Comparison of ENCODE assay signal across 9 mouse cellular contexts in the genomic region with DNA sequence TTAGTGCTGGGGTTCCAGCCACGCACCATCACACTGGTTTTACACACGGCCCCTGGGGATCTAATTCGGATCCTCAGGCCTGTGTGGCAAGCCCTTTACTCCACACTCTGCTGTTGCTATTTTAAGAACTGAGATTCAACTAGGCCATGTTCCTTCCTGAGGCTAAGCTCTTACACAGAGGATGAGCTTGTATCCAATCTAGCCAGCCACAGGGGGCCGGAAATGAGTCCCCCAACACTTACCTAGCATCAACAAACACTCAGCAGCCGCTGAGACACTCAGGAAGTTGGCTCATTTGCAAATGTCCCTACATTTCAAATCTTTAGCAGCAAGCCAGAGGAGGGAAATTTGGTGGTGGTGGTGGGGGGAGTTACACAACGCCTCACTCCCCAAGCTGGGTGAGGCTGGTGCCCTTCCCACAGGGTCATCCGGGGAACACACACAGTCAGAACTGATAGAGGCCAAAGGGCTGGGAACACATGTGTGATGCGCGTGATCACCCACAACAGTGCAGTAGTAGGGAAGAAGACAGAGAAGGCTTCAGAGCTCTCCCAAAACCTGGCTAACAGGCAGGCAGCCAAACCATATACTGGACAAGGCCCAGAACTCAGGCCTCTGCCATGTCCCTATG. TPM values are rescaled to one million over a fixed set of nuclear protein-coding genes. Genes with fewer than 3 reads are reported as not detected.
DNase-seq lines count a peak whose midpoint lies in the region; ATAC-seq and TF ChIP-seq lines count a peak whose summit lies in the region.
"Had no signal": no experiment of that assay in that cellular context is flagged by ENCODE, and none has a peak within 500 bp of the region (broad histone marks: within the 10 kb centered on the region; RNA-seq: fewer than 3 reads in every experiment).

No protein-coding gene starts in this region.

- CTCF ChIA-PET in Patski (lab: Charles Lee) = interaction anchor here (0.7 to 2.3 kb wide), 7 partner anchors 10 to 523 kb away, joined by 3 to 7 read pairs (median 5); no protein-coding TSS in a partner anchor

- no peak for DNase-seq in Patski (ENCODE audit: low read depth, low spot score)
- DNase-seq in B cell, adult 2 months = no peak
- no peak for DNase-seq in left cerebral cortex, postnatal 14 days (ENCODE audit: low spot score in 2 of 2)
- DNase-seq in urinary bladder, postnatal 14 days (ENCODE audit: low spot score) = no peak

- TF ChIP-seq CTCF in Patski (IDR thresholded peaks at IDR 0.05) = no peak

- H3K9me3 ChIP-seq in hindbrain, embryonic 13.5 days = no peaks in the 10 kb centered on the region
- H3K9me3 ChIP-seq in hindbrain, embryonic 12.5 days (replicated peaks) = no peaks in the 10 kb centered on the region
- no peaks in the 10 kb centered on the region for H3K9me3 ChIP-seq in hindbrain, embryonic 16.5 days (ENCODE audit: control insufficient read depth, low read length)
- H3K9me3 ChIP-seq in midbrain, embryonic 15.5 days = no peaks in the 10 kb centered on the region

- H3K27me3 ChIP-seq in hindbrain, embryonic 13.5 days = no peaks in the 10 kb centered on the region
- no peaks in the 10 kb centered on the region for H3K27me3 ChIP-seq in hindbrain, embryonic 12.5 days
- H3K27me3 ChIP-seq in Patski = no peaks in the 10 kb centered on the region
- H3K27me3 ChIP-seq in hindbrain, embryonic 16.5 days (replicated peaks; ENCODE audit: control insufficient read depth, insufficient read depth, low read length) = no peaks in the 10 kb centered on the region
- H3K27me3 ChIP-seq in midbrain, embryonic 15.5 days (replicated peaks) = no peaks in the 10 kb centered on the region

- WGBS in hindbrain, embryonic 13.5 days = 69% methylated on average over 9 of the region's 9 CpGs
- WGBS in hindbrain, embryonic 12.5 days = 69% methylated on average over 9 of the region's 9 CpGs
- 63% methylated on average over 9 of the region's 9 CpGs for WGBS in hindbrain, embryonic 16.5 days
- WGBS in midbrain, embryonic 15.5 days = 65% methylated on average over 9 of the region's 9 CpGs

- ATAC-seq in hindbrain, embryonic 13.5 days (ENCODE audit: low FRiP score) = no peak
- no peak for ATAC-seq in hindbrain, embryonic 12.5 days (ENCODE audit: low FRiP score)
- peak; percentile 19 for ATAC-seq in Patski
- no peak for ATAC-seq in hindbrain, embryonic 16.5 days
- ATAC-seq in midbrain, embryonic 15.5 days (replicated peaks) = no peak

- POLR2A ChIA-PET in Patski (lab: Charles Lee) = interaction anchor here (1.1 kb wide), 1 partner anchor 15 kb away, joined by 4 read pairs; no protein-coding TSS in a partner anchor

- H3K4me3 ChIP-seq in hindbrain, embryonic 13.5 days = no peak overlapping the region
- H3K4me3 ChIP-seq in hindbrain, embryonic 12.5 days = no peak overlapping the region
- H3K4me3 ChIP-seq in hindbrain, embryonic 16.5 days (ENCODE audit: low read length) = no peak overlapping the region
- H3K4me3 ChIP-seq in midbrain, embryonic 15.5 days = no peak overlapping the region

- H3K4me2 ChIP-seq in hindbrain, embryonic 13.5 days = no peak overlapping the region
- H3K4me2 ChIP-seq in hindbrain, embryonic 12.5 days (replicated peaks) = no peak overlapping the region
- H3K4me2 ChIP-seq in hindbrain, embryonic 16.5 days (ENCODE audit: low read length) = no peak overlapping the region
- no peak overlapping the region for H3K4me2 ChIP-seq in midbrain, embryonic 15.5 days

- peaks cover 16% of the 10 kb centered on the region for H3K4me1 ChIP-seq in hindbrain, embryonic 13.5 days (replicated peaks)
- peaks cover 12% of the 10 kb centered on the region for H3K4me1 ChIP-seq in hindbrain, embryonic 12.5 days
- peaks cover 4% of the 10 kb centered on the region for H3K4me1 ChIP-seq in hindbrain, embryonic 16.5 days (ENCODE audit: control insufficient read depth, insufficient read depth, low read depth, low read length)
- peaks cover 17% of the 10 kb centered on the region for H3K4me1 ChIP-seq in midbrain, embryonic 15.5 days

- intact Hi-C loops in left cerebral cortex, postnatal 14 days (cut with DNase I) = no loop called here

- no peaks in the 10 kb centered on the region for H3K36me3 ChIP-seq in hindbrain, embryonic 13.5 days
- H3K36me3 ChIP-seq in hindbrain, embryonic 12.5 days = no peaks in the 10 kb centered on the region
- no peaks in the 10 kb centered on the region for H3K36me3 ChIP-seq in hindbrain, embryonic 16.5 days (ENCODE audit: control insufficient read depth, insufficient read depth, low read length)
- no peaks in the 10 kb centered on the region for H3K36me3 ChIP-seq in midbrain, embryonic 15.5 days (replicated peaks)

- H3K27ac ChIP-seq in hindbrain, embryonic 13.5 days = peak overlapping the region; percentile 18; the same call in 1 of the 2 replicates
- H3K27ac ChIP-seq in hindbrain, embryonic 12.5 days = no peak overlapping the region
- peak overlapping the region; percentile 61 for H3K27ac ChIP-seq in hindbrain, embryonic 16.5 days (ENCODE audit: low read depth, low read length)
- 0 out of 2 replicates have a peak overlapping the region, but pooled peaks have one; percentile 9 for H3K27ac ChIP-seq in midbrain, embryonic 15.5 days
- H3K27ac ChIP-seq: liver, embryonic 14.5 days had no signal

- in situ Hi-C loops in Patski (cut with MboI; ENCODE audit: low pct_unique_long_range_greater_than_20kb) = loop anchor here (25.0 kb wide), 1 partner anchor 315 kb away; no protein-coding TSS in a partner anchor

- H3K9ac ChIP-seq in hindbrain, embryonic 13.5 days = peak overlapping the region; percentile 49; the same call in 1 of the 2 replicates
- no peak overlapping the region for H3K9ac ChIP-seq in hindbrain, embryonic 12.5 days
- no peak overlapping the region; the same call in 1 of the 2 replicates for H3K9ac ChIP-seq in hindbrain, embryonic 16.5 days (ENCODE audit: low read depth, low read length)
- H3K9ac ChIP-seq in midbrain, embryonic 15.5 days = no peak overlapping the region
- H3K9ac ChIP-seq: liver, embryonic 14.5 days had no signal

RNA-seq across cellular contexts. Expression of a gene that starts 2.4 kb away (rescaled TPM):
- 3.8 and 5.8 TPM in 2 replicates for polyA plus RNA-seq in hindbrain, embryonic 13.5 days (2015; fragmentation: Nextera tagmentation; extraction: Ambion mirVana)
- polyA plus RNA-seq in hindbrain, embryonic 12.5 days (2016; fragmentation: Nextera tagmentation; extraction: Ambion mirVana) = 4.7 and 7.1 TPM in 2 replicates
- polyA plus RNA-seq in Patski (2021) = 0.44 TPM
- 6.3 and 6.9 TPM in 2 replicates for polyA plus RNA-seq in hindbrain, embryonic 16.5 days (2015; fragmentation: Nextera tagmentation; extraction: Ambion mirVana)
- 5.1 and 6.3 TPM in 2 replicates for polyA plus RNA-seq in midbrain, embryonic 15.5 days (2015; fragmentation: Nextera tagmentation; extraction: Ambion mirVana)
- 1 to 10 TPM; 3.8 to 4.9 TPM for total RNA-seq in left cerebral cortex, postnatal 14 days (2021)

RNA-seq across cellular contexts. Expression of a gene that starts 25.5 kb away (rescaled TPM):
- 17.4 and 17.6 TPM in 2 replicates for polyA plus RNA-seq in hindbrain, embryonic 13.5 days (2015; fragmentation: Nextera tagmentation; extraction: Ambion mirVana)
- 22.9 and 23.2 TPM in 2 replicates for polyA plus RNA-seq in hindbrain, embryonic 12.5 days (2016; fragmentation: Nextera tagmentation; extraction: Ambion mirVana)
- polyA plus RNA-seq in Patski (2021) = 65.8 TPM
- 18.0 and 20.4 TPM in 2 replicates for polyA plus RNA-seq in hindbrain, embryonic 16.5 days (2015; fragmentation: Nextera tagmentation; extraction: Ambion mirVana)
- polyA plus RNA-seq in midbrain, embryonic 15.5 days (2015; fragmentation: Nextera tagmentation; extraction: Ambion mirVana) = 19.9 and 20.8 TPM in 2 replicates
- total RNA-seq in left cerebral cortex, postnatal 14 days (2021) = 10 to 100 TPM; 31.6 to 34.6 TPM

RNA-seq across cellular contexts. Expression of a gene that starts 40.5 kb away (rescaled TPM):
- 90.8 and 92.5 TPM in 2 replicates for polyA plus RNA-seq in hindbrain, embryonic 13.5 days (2015; fragmentation: Nextera tagmentation; extraction: Ambion mirVana)
- 77.1 and 77.7 TPM in 2 replicates for polyA plus RNA-seq in hindbrain, embryonic 12.5 days (2016; fragmentation: Nextera tagmentation; extraction: Ambion mirVana)
- 53.1 TPM for polyA plus RNA-seq in Patski (2021)
- polyA plus RNA-seq in hindbrain, embryonic 16.5 days (2015; fragmentation: Nextera tagmentation; extraction: Ambion mirVana) = 94.2 and 94.8 TPM in 2 replicates
- polyA plus RNA-seq in midbrain, embryonic 15.5 days (2015; fragmentation: Nextera tagmentation; extraction: Ambion mirVana) = 90.6 and 97.3 TPM in 2 replicates
- 10 to 100 TPM; 42.6 to 45.7 TPM for total RNA-seq in left cerebral cortex, postnatal 14 days (2021)

RNA-seq across cellular contexts. Expression of a gene that starts 54.7 kb away (rescaled TPM):
- 90.9 and 99.6 TPM in 2 replicates for polyA plus RNA-seq in hindbrain, embryonic 13.5 days (2015; fragmentation: Nextera tagmentation; extraction: Ambion mirVana)
- 75.2 and 75.4 TPM in 2 replicates for polyA plus RNA-seq in hindbrain, embryonic 12.5 days (2016; fragmentation: Nextera tagmentation; extraction: Ambion mirVana)
- polyA plus RNA-seq in Patski (2021) = 49.6 TPM
- 92.1 and 93.0 TPM in 2 replicates for polyA plus RNA-seq in hindbrain, embryonic 16.5 days (2015; fragmentation: Nextera tagmentation; extraction: Ambion mirVana)
- polyA plus RNA-seq in midbrain, embryonic 15.5 days (2015; fragmentation: Nextera tagmentation; extraction: Ambion mirVana) = 96.4 and 100 TPM in 2 replicates
- 10 to 100 TPM; 56.9 TPM for total RNA-seq in left cerebral cortex, postnatal 14 days (2021)

RNA-seq across cellular contexts. Expression of a gene that starts 54.8 kb away (rescaled TPM):
- 42.4 and 45.4 TPM in 2 replicates for polyA plus RNA-seq in hindbrain, embryonic 13.5 days (2015; fragmentation: Nextera tagmentation; extraction: Ambion mirVana)
- polyA plus RNA-seq in hindbrain, embryonic 12.5 days (2016; fragmentation: Nextera tagmentation; extraction: Ambion mirVana) = 35.0 and 37.9 TPM in 2 replicates
- polyA plus RNA-seq in Patski (2021) = 61.0 TPM
- polyA plus RNA-seq in hindbrain, embryonic 16.5 days (2015; fragmentation: Nextera tagmentation; extraction: Ambion mirVana) = 42.9 and 53.2 TPM in 2 replicates
- 50.2 and 55.5 TPM in 2 replicates for polyA plus RNA-seq in midbrain, embryonic 15.5 days (2015; fragmentation: Nextera tagmentation; extraction: Ambion mirVana)
- 10 to 100 TPM; 60.5 to 66.1 TPM for total RNA-seq in left cerebral cortex, postnatal 14 days (2021)
